Mouse (Mus musculus) cerebellum, adult 2 months (tissue): ENCODE results near the gene Kremen1.

Experiments used
- CTCF ChIP-seq: fragments of 200-500 bp; IDR thresholded peaks from 2 replicates; pipeline ENCODE4 v1.5.1; 2011; ENCODE audit warnings: low read depth, mild to moderate bottlenecking, control low read depth, low read length, moderate library complexity, borderline replicate concordance; ENCODE audit not compliant: insufficient read depth
- POLR2A ChIP-seq: fragments of 200-500 bp; IDR thresholded peaks from 2 replicates; pipeline ENCODE4 v1.6.1; 2011; ENCODE audit warnings: low read length, control low read depth, borderline replicate concordance; ENCODE audit not compliant: insufficient read depth

- no peak for TF ChIP-seq CTCF
- no peak for TF ChIP-seq POLR2A
Measured at GRCm38 (mm10) chr11:5214483-5215040, 46.8 kb downstream of the Kremen1 start.
